Mouse (Mus musculus) colon, adult 2 months (tissue): ENCODE data around the gene Rasd1. TPM values are rescaled to one million over a fixed set of nuclear protein-coding genes. Genes with fewer than 3 reads are reported as not detected.

ENCODE experiments used
- polyA plus RNA-seq: library from polyadenylated mRNA; depleted of rRNA; stranded (reverse); fragments of >200 nt; gene quantifications from 2 replicates; pipeline ENCODE4 v1.2.3, GENCODE M21; 2012; rRNA removed

Rasd1 gene
- polyA plus RNA-seq: 22.7 and 24.5 TPM in 2 replicates

GRCm38 (mm10) chr11:59964818-59965217, at the start of gene Rasd1:
TSS of gene Rasd1 (minus strand) at chr11:59964944.

GRCm38 (mm10) chr11:59947752-59948400, 16.9 kb downstream of the Rasd1 start, which contains the start of gene Med9:
TSS of gene Med9 (plus strand) at chr11:59948206.

Other genes with a start within 250 kb of the Rasd1 start
- gene Pld6, start 177.3 kb downstream of the Rasd1 start, polyA plus RNA-seq: 1.2 TPM in 2 replicates
- 31.9 and 36.8 TPM in 2 replicates for gene Flcn, start 154.9 kb downstream of the Rasd1 start, polyA plus RNA-seq
- gene Nt5m, start 125.5 kb downstream of the Rasd1 start, polyA plus RNA-seq: 22.6 and 25.4 TPM in 2 replicates
- 13.7 and 14.4 TPM in 2 replicates for gene Cops3, start 125.1 kb downstream of the Rasd1 start, polyA plus RNA-seq
- gene Med9, start 16.7 kb downstream of the Rasd1 start, polyA plus RNA-seq: 23.1 and 23.7 TPM in 2 replicates
- gene Pemt, start 81.5 kb upstream of the Rasd1 start, polyA plus RNA-seq: 16.2 and 21.2 TPM in 2 replicates
- 36.2 and 36.6 TPM in 2 replicates for gene Rai1, start 140.1 kb upstream of the Rasd1 start, polyA plus RNA-seq